Mouse (Mus musculus) heart, adult 11 months (tissue): ENCODE measurements around the gene Pnpo.

Experiments used
- DNase-seq: peaks from one replicate; pipeline ENCODE4 v3.0.0; 2022

The Pnpo gene

GRCm38 (mm10) chr11:96943746-96944304 lies at the start of gene Pnpo:
Gene Pnpo (minus strand): TSS chr11:96943986.
- peak; percentile 100 for DNase-seq

- no peak for DNase-seq
Observed at GRCm38 (mm10) chr11:96992722-96993311, 49.0 kb upstream of the Pnpo start.

- no peak for DNase-seq
Observed at GRCm38 (mm10) chr11:96991501-96991900, 47.7 kb upstream of the Pnpo start.

- no peak for DNase-seq
Observed at GRCm38 (mm10) chr11:96987873-96988655, 44.3 kb upstream of the Pnpo start.

GRCm38 (mm10) chr11:96986463-96986862 lies 42.7 kb upstream of the Pnpo start:
- DNase-seq = no peak

- DNase-seq = no peak
Observed at GRCm38 (mm10) chr11:96984903-96985302, 41.1 kb upstream of the Pnpo start.

- no peak for DNase-seq
Observed at GRCm38 (mm10) chr11:96982859-96983258, 39.1 kb upstream of the Pnpo start, which contains the start of gene Sp2. Gene Sp2 (minus strand): TSS chr11:96982959.

- peak; percentile 96 for DNase-seq
Observed at GRCm38 (mm10) chr11:96982355-96982754, 38.6 kb upstream of the Pnpo start.

GRCm38 (mm10) chr11:96981461-96981860 lies 37.7 kb upstream of the Pnpo start:
- DNase-seq = peak; percentile 89

- DNase-seq = peak; percentile 82
Observed at GRCm38 (mm10) chr11:96980021-96980420, 36.2 kb upstream of the Pnpo start.

GRCm38 (mm10) chr11:96979329-96979728 lies 35.5 kb upstream of the Pnpo start:
- DNase-seq = peak; percentile 86

GRCm38 (mm10) chr11:96978401-96979246 lies 34.8 kb upstream of the Pnpo start:
- DNase-seq = peak; percentile 94

GRCm38 (mm10) chr11:96977606-96978400 lies 34.0 kb upstream of the Pnpo start:
- peak; percentile 100 for DNase-seq

GRCm38 (mm10) chr11:96976911-96977591 lies 33.3 kb upstream of the Pnpo start:
- DNase-seq = peak; percentile 99

- DNase-seq = no peak
Observed at GRCm38 (mm10) chr11:96976379-96976687, 32.5 kb upstream of the Pnpo start.

GRCm38 (mm10) chr11:96975511-96976378 lies 32.0 kb upstream of the Pnpo start:
- peak; percentile 94 for DNase-seq

GRCm38 (mm10) chr11:96974813-96975212 lies 31.0 kb upstream of the Pnpo start:
- no peak for DNase-seq

- DNase-seq = peak; percentile 96
Observed at GRCm38 (mm10) chr11:96973426-96973964, 29.7 kb upstream of the Pnpo start.

GRCm38 (mm10) chr11:96972906-96973305 lies 29.1 kb upstream of the Pnpo start:
- no peak for DNase-seq

GRCm38 (mm10) chr11:96970341-96970740 lies 26.6 kb upstream of the Pnpo start:
- DNase-seq = no peak
